Mouse (Mus musculus) MEL (cell line): Measurements from ENCODE around the gene Thada. TPM values are rescaled to one million over a fixed set of nuclear protein-coding genes. Genes with fewer than 3 reads are reported as not detected.

Experiments used
- DNase-seq: peaks from one replicate; pipeline ENCODE4 v3.0.0; 2011; ENCODE audit warnings: low read depth, low spot score
- H3K27ac ChIP-seq: 2 replicates; pipeline ENCODE4 v1.5.1; 2012; ENCODE audit warnings: low read depth, mild to moderate bottlenecking, control low read depth, low read length, moderate library complexity; ENCODE audit not compliant: control insufficient read depth
- H3K27me3 ChIP-seq, 2 experiments: fragments of 150-350 bp in 1 of 2; sonication (generic) in 1 of 2; 2 replicates each; pipeline ENCODE4 v1.6.1; 2012; ENCODE audit warnings: low read length in 2 of 2, mild to moderate bottlenecking in 2 of 2, improper control_type of control experiment in 1 of 2, moderate library complexity in 1 of 2; ENCODE audit not compliant: insufficient read depth in 2 of 2, control insufficient read depth in 1 of 2
- H3K36me3 ChIP-seq, 2 experiments: 2 replicates each; pipeline ENCODE4 v1.6.1; 2012 to 2014; ENCODE audit warnings: low read length in 2 of 2, improper control_type of control experiment in 1 of 2, inconsistent platforms in 1 of 2, mild to moderate bottlenecking in 1 of 2; ENCODE audit not compliant: insufficient read depth in 2 of 2, control insufficient read depth in 1 of 2
- H3K4me1 ChIP-seq, 2 experiments: fragments of 150-350 bp in 1 of 2; sonication (generic) in 1 of 2; 2 replicates each; pipeline ENCODE4 v1.6.1; 2012; ENCODE audit warnings: low read length in 2 of 2, improper control_type of control experiment in 1 of 2, mild to moderate bottlenecking in 1 of 2; ENCODE audit not compliant: insufficient read depth in 2 of 2, control insufficient read depth in 1 of 2
- H3K4me3 ChIP-seq, 2 experiments: fragments of 150-350 bp in 1 of 2; sonication (generic) in 1 of 2; 2 replicates each; pipeline ENCODE4 v1.5.1; 2012; ENCODE audit warnings: low read depth in 2 of 2, low read length in 2 of 2, mild to moderate bottlenecking in 2 of 2, moderate library complexity in 2 of 2, control low read depth in 1 of 2, improper control_type of control experiment in 1 of 2; ENCODE audit not compliant: control insufficient read depth in 1 of 2, insufficient read depth in 1 of 2
- H3K79me2 ChIP-seq: 2 replicates; pipeline ENCODE4 v1.6.1; 2012; ENCODE audit warnings: mild to moderate bottlenecking, low read length, moderate library complexity; ENCODE audit not compliant: control insufficient read depth, poor library complexity, insufficient read depth
- H3K9ac ChIP-seq: 2 replicates; pipeline ENCODE4 v1.6.1; 2012; ENCODE audit warnings: low read depth, mild to moderate bottlenecking, control low read depth, low read length, moderate library complexity; ENCODE audit not compliant: control insufficient read depth, poor library complexity, severe bottlenecking
- H3K9me3 ChIP-seq: fragments of 150-350 bp; sonication (generic); replicated peaks from 2 replicates; pipeline ENCODE4 v1.6.1; 2012; ENCODE audit warnings: mild to moderate bottlenecking, low read length, improper control_type of control experiment, moderate library complexity; ENCODE audit not compliant: insufficient read depth
- BHLHE40 ChIP-seq: IDR thresholded peaks from 2 replicates; pipeline ENCODE4 v1.6.1; 2012; ENCODE audit warnings: low read depth, mild to moderate bottlenecking, inconsistent platforms, low read length, improper control_type of control experiment, borderline replicate concordance
- CHD1 ChIP-seq: IDR thresholded peaks from 2 replicates; pipeline ENCODE4 v1.6.1; 2012; ENCODE audit warnings: low read depth, mild to moderate bottlenecking, inconsistent platforms, low read length, improper control_type of control experiment
- CTCF ChIP-seq, 3 experiments: IDR thresholded peaks in 2 of 3; conservative IDR thresholded peaks in 1 of 3; 2 replicates each; pipeline ENCODE4 v1.5.1; 2011 to 2012; ENCODE audit warnings: low read length in 3 of 3, low read depth in 2 of 3, mild to moderate bottlenecking in 2 of 3, improper control_type of control experiment in 1 of 3, inconsistent platforms in 1 of 3, mixed read lengths in 1 of 3, moderate library complexity in 1 of 3; ENCODE audit not compliant: control insufficient read depth in 1 of 3, insufficient read depth in 1 of 3, poor library complexity in 1 of 3, severe bottlenecking in 1 of 3
- E2F4 ChIP-seq: IDR thresholded peaks from 2 replicates; pipeline ENCODE4 v1.6.1; 2011; ENCODE audit warnings: low read depth, low read length, improper control_type of control experiment, borderline replicate concordance
- EP300 ChIP-seq, 2 experiments: IDR thresholded peaks; 2 replicates each; pipeline ENCODE4 v1.6.1; 2011; ENCODE audit warnings: improper control_type of control experiment in 2 of 2, low read length in 2 of 2, low read depth in 1 of 2, mild to moderate bottlenecking in 1 of 2
- HCFC1 ChIP-seq: IDR thresholded peaks from 2 replicates; pipeline ENCODE4 v1.6.1; 2012; ENCODE audit warnings: low read depth, mild to moderate bottlenecking, inconsistent platforms, low read length, improper control_type of control experiment, moderate library complexity
- JUND ChIP-seq: IDR thresholded peaks from 2 replicates; pipeline ENCODE4 v1.6.1; 2011; ENCODE audit warnings: low read depth, mild to moderate bottlenecking, improper control_type of control experiment, low read length
- MAFK ChIP-seq: IDR thresholded peaks from 2 replicates; pipeline ENCODE4 v1.6.1; 2011; ENCODE audit warnings: low read depth, mild to moderate bottlenecking, low read length, improper control_type of control experiment, borderline replicate concordance
- MAX ChIP-seq: IDR thresholded peaks from 2 replicates; pipeline ENCODE4 v1.6.1; 2011; ENCODE audit warnings: low read length, improper control_type of control experiment
- MEF2A ChIP-seq: IDR thresholded peaks from 2 replicates; pipeline ENCODE4 v1.6.1; 2014; ENCODE audit warnings: low read depth, mild to moderate bottlenecking, inconsistent platforms, low read length, improper control_type of control experiment; ENCODE audit not compliant: poor library complexity, insufficient replicate concordance, severe bottlenecking; ENCODE audit errors: extremely low read depth
- MXI1 ChIP-seq: IDR thresholded peaks from 2 replicates; pipeline ENCODE4 v1.6.1; 2011; ENCODE audit warnings: mild to moderate bottlenecking, low read depth, low read length, improper control_type of control experiment
- MYB ChIP-seq: IDR thresholded peaks from 2 replicates; pipeline ENCODE4 v1.6.1; 2011; ENCODE audit warnings: mild to moderate bottlenecking, low read depth, low read length, improper control_type of control experiment
- MYC ChIP-seq: IDR thresholded peaks from 2 replicates; pipeline ENCODE4 v1.6.1; 2011; ENCODE audit warnings: low read depth, mild to moderate bottlenecking, low read length, improper control_type of control experiment, moderate library complexity
- NRF1 ChIP-seq: IDR thresholded peaks from 2 replicates; pipeline ENCODE4 v1.6.1; 2014; ENCODE audit warnings: low read depth, mild to moderate bottlenecking, inconsistent platforms, low read length, improper control_type of control experiment, moderate library complexity; ENCODE audit not compliant: poor library complexity, insufficient read depth, severe bottlenecking
- POLR2A ChIP-seq, 2 experiments: IDR thresholded peaks; 2 replicates each; pipeline ENCODE4 v1.6.1; 2011 to 2012; ENCODE audit warnings: low read length in 2 of 2, mild to moderate bottlenecking in 2 of 2, control low read depth in 1 of 2, improper control_type of control experiment in 1 of 2, low read depth in 1 of 2, moderate library complexity in 1 of 2; ENCODE audit not compliant: control insufficient read depth in 1 of 2, insufficient read depth in 1 of 2, poor library complexity in 1 of 2
- POLR2AphosphoS5 ChIP-seq: IDR thresholded peaks from 2 replicates; pipeline ENCODE4 v1.6.1; 2012; ENCODE audit warnings: low read depth, borderline replicate concordance, mild to moderate bottlenecking, inconsistent platforms, low read length, moderate library complexity, mixed read lengths
- RAD21 ChIP-seq: IDR thresholded peaks from 2 replicates; pipeline ENCODE4 v1.6.1; 2011; ENCODE audit warnings: mild to moderate bottlenecking, low read depth, low read length, improper control_type of control experiment
- RCOR1 ChIP-seq: IDR thresholded peaks from 2 replicates; pipeline ENCODE4 v1.6.1; 2012; ENCODE audit warnings: low read depth, mild to moderate bottlenecking, inconsistent platforms, low read length, improper control_type of control experiment
- SIN3A ChIP-seq: IDR thresholded peaks from 2 replicates; pipeline ENCODE4 v1.6.1; 2012; ENCODE audit warnings: low read length, improper control_type of control experiment, inconsistent platforms
- SMC3 ChIP-seq: IDR thresholded peaks from 2 replicates; pipeline ENCODE4 v1.6.1; 2011; ENCODE audit warnings: low read depth, low read length, improper control_type of control experiment
- TBP ChIP-seq: IDR thresholded peaks from 2 replicates; pipeline ENCODE4 v1.8.0; 2011; ENCODE audit warnings: low read depth, low read length, improper control_type of control experiment
- TCF12 ChIP-seq: IDR thresholded peaks from 2 replicates; pipeline ENCODE4 v1.6.1; 2014; ENCODE audit warnings: low read depth, mild to moderate bottlenecking, inconsistent platforms, low read length, improper control_type of control experiment, moderate library complexity
- USF1 ChIP-seq: IDR thresholded peaks from 2 replicates; pipeline ENCODE4 v1.6.1; 2014; ENCODE audit warnings: low read depth, mild to moderate bottlenecking, inconsistent platforms, low read length, improper control_type of control experiment, moderate library complexity
- ZC3H11A ChIP-seq: IDR thresholded peaks from 2 replicates; pipeline ENCODE4 v1.6.1; 2012; ENCODE audit warnings: low read depth, mild to moderate bottlenecking, inconsistent platforms, low read length, improper control_type of control experiment
- ZNF384 ChIP-seq: IDR thresholded peaks from 2 replicates; pipeline ENCODE4 v1.6.1; 2012; ENCODE audit warnings: low read depth, mild to moderate bottlenecking, inconsistent platforms, low read length, improper control_type of control experiment
- polyA plus RNA-seq, 2 experiments: library from polyadenylated mRNA; stranded (reverse) in 1 of 2; unstranded in 1 of 2; fragments of >175 nt in 1 of 2; fragments of >200 nt in 1 of 2; gene quantifications; 2 replicates each; pipeline versions ENCODE4 v1.2.1 to v1.2.4; 2012; ENCODE audit warnings: low replicate concordance in 2 of 2, low read depth in 1 of 2; ENCODE audit not compliant: insufficient read length in 2 of 2, insufficient read depth in 1 of 2, missing spikeins in 1 of 2
- total RNA-seq: library from RNA; depleted of rRNA; stranded (reverse); fragments of 300-350 nt; gene quantifications from 2 replicates; pipeline ENCODE4 v1.2.3, GENCODE M21; 2012

The Thada gene
- total and polyA plus RNA-seq, 3 experiments, result 19.8 to 20.6 TPM; not detected in 1

DNA sequence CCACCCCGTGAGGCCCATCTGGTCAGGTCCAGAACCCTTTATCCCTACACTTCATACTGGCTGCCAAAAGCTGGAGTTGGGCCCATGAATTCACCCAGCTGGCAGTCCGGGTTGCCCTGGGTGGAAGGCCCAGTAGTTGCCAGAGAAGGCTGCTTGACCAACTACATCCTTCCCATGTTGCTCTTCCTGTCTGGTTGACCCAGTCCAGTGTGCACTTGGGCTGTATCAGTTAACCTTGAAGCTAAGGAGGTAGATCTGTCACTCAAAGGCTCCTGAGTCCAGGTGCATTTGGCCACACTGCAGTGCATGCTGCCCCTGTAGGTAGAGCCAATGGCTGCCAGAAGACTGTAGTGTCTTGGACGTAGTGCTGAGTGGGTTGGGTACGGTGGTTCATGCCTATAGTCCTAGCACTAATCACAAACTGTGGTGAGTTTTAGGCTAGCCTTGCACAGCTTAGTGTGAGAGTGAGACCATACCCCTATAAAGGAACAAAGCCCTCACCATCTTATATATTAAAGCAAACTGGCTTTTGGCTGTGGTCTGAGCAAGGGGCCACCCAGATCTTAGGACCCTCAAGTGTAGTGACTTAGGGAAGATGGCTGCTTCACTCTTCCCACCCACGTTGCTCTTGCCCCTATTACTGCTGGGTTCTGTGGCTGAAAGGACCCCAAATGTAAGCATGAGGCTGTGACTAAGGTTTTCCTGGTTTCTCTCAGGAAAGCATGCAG is 276.7 kb downstream of the Thada start:
- peak; percentile 54 for DNase-seq
- H3K36me3 ChIP-seq, result peaks cover 8 to 13% of the 10 kb centered on the region in 2 experiments
- no peaks in the 10 kb centered on the region for H3K9me3 ChIP-seq
- H3K4me3 ChIP-seq, result peak overlapping the region; percentile 47 to 75
- H3K27ac ChIP-seq, result peak overlapping the region; percentile 97
- no peaks in the 10 kb centered on the region for H3K27me3 ChIP-seq
- peak overlapping the region; percentile 93 for H3K9ac ChIP-seq
- no peak for TF ChIP-seq ZC3H11A
- no peak for TF ChIP-seq MAX
- TF ChIP-seq RCOR1, result no peak
- no peak for TF ChIP-seq POLR2AphosphoS5
- TF ChIP-seq E2F4, result no peak
- TF ChIP-seq EP300 (IDR thresholded peaks at IDR 0.05; ENCODE audit: low read depth in 1 of 2, low read length in 2 of 2), result no peak
- no peak for TF ChIP-seq MYC
- TF ChIP-seq POLR2A (IDR thresholded peaks at IDR 0.05; ENCODE audit: control insufficient read depth in 1 of 2, insufficient read depth in 1 of 2, low read depth in 1 of 2, low read length in 2 of 2, poor library complexity in 1 of 2), result no peak
- no peak for TF ChIP-seq MEF2A
- no peak for TF ChIP-seq MXI1
- no peak for TF ChIP-seq ZNF384
- no peak for TF ChIP-seq NRF1
- TF ChIP-seq, all 39 proteins: peak for 0
- peaks cover 46% of the 10 kb centered on the region for H3K79me2 ChIP-seq
- peaks cover 10 to 23% of the 10 kb centered on the region in 2 experiments for H3K4me1 ChIP-seq

DNA sequence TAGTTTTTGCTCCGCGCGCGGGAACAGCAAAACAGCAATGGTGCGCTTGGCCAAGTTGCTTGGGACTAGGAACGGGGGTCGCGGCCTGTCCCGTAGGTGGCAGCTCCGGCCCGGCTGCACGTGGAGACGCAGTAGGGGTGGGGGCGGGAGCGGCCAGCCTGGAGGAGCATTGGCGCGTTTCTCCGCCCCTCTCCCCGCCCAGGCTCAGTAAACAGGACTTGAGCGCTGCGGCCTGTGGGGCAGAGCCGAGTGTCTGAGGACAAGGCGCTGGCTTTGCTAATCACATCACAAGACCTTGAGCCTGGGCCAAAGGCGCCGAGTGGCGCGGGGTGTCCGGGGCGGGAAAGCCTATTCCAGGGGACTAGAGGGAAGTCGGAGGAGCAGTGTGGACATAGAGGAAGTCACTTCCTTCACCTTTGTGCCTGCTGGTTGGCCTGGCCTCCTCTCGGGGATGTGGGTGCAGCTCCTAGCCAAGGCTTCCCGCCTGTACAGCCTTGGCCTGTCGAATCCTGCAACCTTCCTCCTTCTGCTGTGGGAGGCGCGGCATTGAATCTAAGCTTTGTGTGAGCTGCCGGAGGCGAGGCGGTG is 277.5 kb downstream of the Thada start:
- H3K4me3 ChIP-seq, result peak overlapping the region; percentile 48 to 75

More for the DNA sequence above, 277.5 kb downstream of the Thada start:
- H3K36me3 ChIP-seq, result peaks cover 8 to 13% of the 10 kb centered on the region in 2 experiments
- H3K27me3 ChIP-seq, result no peaks in the 10 kb centered on the region
- H3K9ac ChIP-seq, result peak overlapping the region; percentile 93
- H3K27ac ChIP-seq, result peak overlapping the region; percentile 97
- peaks cover 10 to 23% of the 10 kb centered on the region in 2 experiments for H3K4me1 ChIP-seq
- TF ChIP-seq CTCF (IDR thresholded peaks at IDR 0.05 in 2 of 3, conservative IDR thresholded peaks at IDR 0.05 in 1 of 3; ENCODE audit: control insufficient read depth in 1 of 3, insufficient read depth in 1 of 3, low read depth in 2 of 3, low read length in 3 of 3, poor library complexity in 1 of 3, severe bottlenecking in 1 of 3), result 0 out of 6 replicates have a peak, but pooled peaks of 1 of the 3 experiments have one; percentile 0
- no peak for TF ChIP-seq SMC3
- TF ChIP-seq USF1, result no peak
- TF ChIP-seq BHLHE40, result no peak
- no peak for TF ChIP-seq HCFC1
- no peak for TF ChIP-seq RAD21
- no peak; the same call in 1 of the 2 replicates for TF ChIP-seq POLR2AphosphoS5
- no peak for TF ChIP-seq MYC
- no peak for TF ChIP-seq TCF12
- no peak for TF ChIP-seq SIN3A
- TF ChIP-seq MYB, result no peak
- peak; percentile 68 to 78 for TF ChIP-seq POLR2A (IDR thresholded peaks at IDR 0.05; ENCODE audit: control insufficient read depth in 1 of 2, insufficient read depth in 1 of 2, low read depth in 1 of 2, low read length in 2 of 2, poor library complexity in 1 of 2)
- no peak for TF ChIP-seq MAX
- TF ChIP-seq MXI1, result no peak
- TF ChIP-seq JUND, result no peak
- no peak for TF ChIP-seq ZNF384
- no peak for TF ChIP-seq CHD1
- TF ChIP-seq MAFK, result no peak
- TF ChIP-seq TBP, result peak; percentile 83
- DNase-seq, result peak; percentile 96
- H3K79me2 ChIP-seq, result peaks cover 49% of the 10 kb centered on the region
- H3K9me3 ChIP-seq, result no peaks in the 10 kb centered on the region
